Comparison of ENCODE assay signal across 22 mouse cellular contexts in genomic region chr12:31179536-31179935, GRCm38 (mm10).
A peak's percentile ranks its signal among the peaks of the same experiment; 100 is the strongest.
DNase-seq lines count a peak whose midpoint lies in the region; ATAC-seq and TF ChIP-seq lines count a peak whose summit lies in the region.
"Had no signal": no experiment of that assay in that cellular context is flagged by ENCODE, and none has a peak within 500 bp of the region (broad histone marks: within the 10 kb centered on the region; RNA-seq: fewer than 3 reads in every experiment).

No protein-coding gene starts in this region.

- TF ChIP-seq CTCF in kidney, adult 2 months (conservative IDR thresholded peaks at IDR 0.05; ENCODE audit: insufficient read depth, insufficient read length, low read depth, low read length): no peak
- no peak for TF ChIP-seq CTCF in liver, adult 2 months (IDR thresholded peaks at IDR 0.05; ENCODE audit: low read depth, low read length)

- no peak overlapping the region for H3K4me3 ChIP-seq in kidney, adult 2 months (ENCODE audit: insufficient read depth, low read depth, low read length)
- H3K4me3 ChIP-seq in liver, adult 2 months (ENCODE audit: insufficient read depth, low read depth, low read length): no peak overlapping the region
- H3K4me3 ChIP-seq in liver, embryonic 11.5 days (ENCODE audit: low read depth, low read length): no peak overlapping the region
- H3K4me3 ChIP-seq: embryonic facial prominence, embryonic 13.5 days; forebrain, embryonic 12.5 days; hindbrain, embryonic 12.5 days had no signal

- H3K79me2 ChIP-seq in liver, adult 2 months (ENCODE audit: control insufficient read depth, insufficient read depth, low read length): no peaks in the 10 kb centered on the region

- no peak overlapping the region for H3K9ac ChIP-seq in liver, adult 2 months (ENCODE audit: low read depth, low read length)
- H3K9ac ChIP-seq in liver, embryonic 11.5 days (ENCODE audit: low read depth, low read length): no peak overlapping the region
- H3K9ac ChIP-seq: embryonic facial prominence, embryonic 13.5 days; forebrain, embryonic 12.5 days; hindbrain, embryonic 12.5 days had no signal

- no peak overlapping the region for H3K4me2 ChIP-seq in liver, embryonic 11.5 days
- H3K4me2 ChIP-seq: embryonic facial prominence, embryonic 13.5 days; forebrain, embryonic 12.5 days; hindbrain, embryonic 12.5 days had no signal

- intact Hi-C loops in gastrocnemius, postnatal 14 days (cut with DNase I; ENCODE audit: low total_unique reads): no loop called here

- H3K27me3 ChIP-seq in kidney, adult 2 months (replicated peaks; ENCODE audit: control insufficient read depth, insufficient read depth, low read length): no peaks in the 10 kb centered on the region
- no peaks in the 10 kb centered on the region for H3K27me3 ChIP-seq in liver, adult 2 months (ENCODE audit: control insufficient read depth, insufficient read depth, low read length)
- no peaks in the 10 kb centered on the region for H3K27me3 ChIP-seq in liver, embryonic 11.5 days (replicated peaks; ENCODE audit: control insufficient read depth, insufficient read depth, low read length)
- H3K27me3 ChIP-seq: CH12.LX; embryonic facial prominence, embryonic 13.5 days; forebrain, embryonic 12.5 days; hindbrain, embryonic 12.5 days; Patski had no signal

- no peaks in the 10 kb centered on the region for H3K9me3 ChIP-seq in liver, embryonic 11.5 days (ENCODE audit: control insufficient read depth, low read length)
- H3K9me3 ChIP-seq: forebrain, embryonic 12.5 days; hindbrain, embryonic 12.5 days had no signal

- TF ChIP-seq POLR2A in kidney, adult 2 months (IDR thresholded peaks at IDR 0.05; ENCODE audit: low read depth, low read length): no peak
- no peak for TF ChIP-seq POLR2A in liver, adult 2 months (IDR thresholded peaks at IDR 0.05; ENCODE audit: extremely low read depth, insufficient read depth, low read length)

- peak; percentile 51 for DNase-seq in kidney, adult 2 months
- DNase-seq in kidney, postnatal 10 days: no peak
- peak; percentile 36 for DNase-seq in liver, adult 2 months (ENCODE audit: extremely low read depth, low read depth, low spot score)
- no peak for DNase-seq in liver, embryonic 11.5 days (ENCODE audit: low spot score)
- peak; percentile 55 for DNase-seq in embryo, embryonic 10.5 days (ENCODE audit: low spot score)
- peak; percentile 31 for DNase-seq in yolk sac, embryonic 10.5 days (ENCODE audit: low spot score)
- no peak for DNase-seq in gastrocnemius, postnatal 14 days
- DNase-seq: adrenal gland, postnatal 14 days; cerebellum, adult 11-12 months; cerebellum, adult 9-10 months; cerebellum, postnatal 25 days; gastrocnemius, postnatal 25 days; heart, postnatal 10 days; heart, postnatal 4 days had no signal

- no peaks in the 10 kb centered on the region for H3K36me3 ChIP-seq in kidney, adult 2 months (ENCODE audit: control insufficient read depth, insufficient read depth, low read length)
- H3K36me3 ChIP-seq in liver, adult 2 months (ENCODE audit: control insufficient read depth, insufficient read depth, low read length): no peaks in the 10 kb centered on the region
- H3K36me3 ChIP-seq in liver, embryonic 11.5 days (ENCODE audit: control insufficient read depth, insufficient read depth, low read length): no peaks in the 10 kb centered on the region
- H3K36me3 ChIP-seq: embryonic facial prominence, embryonic 13.5 days; forebrain, embryonic 12.5 days; hindbrain, embryonic 12.5 days had no signal

- peaks cover 7% of the 10 kb centered on the region; the same call in 1 of the 2 replicates for H3K4me1 ChIP-seq in kidney, adult 2 months (ENCODE audit: control insufficient read depth, insufficient read depth, low read length)
- no peaks in the 10 kb centered on the region for H3K4me1 ChIP-seq in liver, adult 2 months (ENCODE audit: control insufficient read depth, insufficient read depth, low read length)
- no peaks in the 10 kb centered on the region for H3K4me1 ChIP-seq in liver, embryonic 11.5 days (replicated peaks; ENCODE audit: control insufficient read depth, insufficient read depth, low read length)
- H3K4me1 ChIP-seq: forebrain, embryonic 12.5 days; hindbrain, embryonic 12.5 days had no signal

- H3K27ac ChIP-seq in kidney, adult 2 months (ENCODE audit: insufficient read depth, low read depth, low read length): no peak overlapping the region
- no peak overlapping the region for H3K27ac ChIP-seq in liver, adult 2 months (replicated peaks; ENCODE audit: insufficient read depth, low read depth, low read length)
- no peak overlapping the region for H3K27ac ChIP-seq in liver, embryonic 11.5 days (ENCODE audit: low read depth, low read length)
- H3K27ac ChIP-seq: embryonic facial prominence, embryonic 13.5 days; forebrain, embryonic 12.5 days; hindbrain, embryonic 12.5 days had no signal

- 30% methylated on average over 6 of the region's 6 CpGs for WGBS in kidney, adult 2 months
- WGBS in liver, adult 2 months: 30% methylated on average over 6 of the region's 6 CpGs
- 63% methylated on average over 6 of the region's 6 CpGs for WGBS in liver, embryonic 11.5 days

- ATAC-seq in liver, embryonic 11.5 days (replicated peaks; ENCODE audit: low FRiP score): no peak
- ATAC-seq: activated CD4-positive, CD25-positive, alpha-beta regulatory T cell, adult 4 months; forebrain, embryonic 16.5 days; hindbrain, embryonic 16.5 days; Patski had no signal

Comparison
In these comparisons a context has a peak if more than half of its experiments do, and no peak if none do; other contexts are left out.
1. DNase-seq: peak in kidney, adult 2 months (single experiment), liver, adult 2 months (single experiment), embryo, embryonic 10.5 days (single experiment) and yolk sac, embryonic 10.5 days (single experiment); none in kidney, postnatal 10 days (single experiment), liver, embryonic 11.5 days (single experiment) and gastrocnemius, postnatal 14 days (single experiment).